Mouse (Mus musculus) liver, postnatal 0 days (tissue): Measurements from ENCODE around the gene Hist1h2ao.

ENCODE experiments used
- CTCF ChIP-seq: sonication (generic); IDR thresholded peaks from 2 replicates; pipeline ENCODE4 v1.5.1; 2016; ENCODE audit warnings: antibody characterized with exemption, low read depth
- EP300 ChIP-seq: IDR thresholded peaks from 2 replicates; pipeline ENCODE4 v1.6.1; 2016; ENCODE audit warnings: antibody characterized with exemption, low read depth, mild to moderate bottlenecking

GRCm38 (mm10) chr13:21779767-21780731, 30.2 kb upstream of the Hist1h2ao start, which contains the start of gene Hist1h1b:
- TF ChIP-seq EP300 (no peak), CTCF (peak; percentile 18)
